In the genomic region with DNA sequence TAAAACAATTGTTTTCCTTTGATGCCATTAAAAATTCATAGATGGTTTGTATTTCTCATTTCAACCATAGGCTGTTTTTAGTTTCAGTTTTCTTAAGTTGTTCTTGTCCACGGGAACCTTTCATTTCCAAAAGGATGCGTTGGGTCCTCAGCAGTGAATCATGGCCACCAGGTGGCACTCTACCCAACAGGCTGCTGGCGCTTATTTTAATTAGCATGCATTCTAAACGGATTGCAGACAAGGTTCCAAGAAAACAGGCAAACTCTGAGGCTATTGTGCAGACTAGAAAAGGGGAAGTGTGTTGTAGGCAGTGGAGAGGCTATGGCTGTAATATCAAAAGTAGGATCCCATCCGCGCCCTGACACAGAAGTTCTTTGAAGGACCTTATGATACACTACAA, we compare ENCODE assay signal across 8 mouse cellular contexts.
DNase-seq lines count a peak whose midpoint lies in the region; ATAC-seq and TF ChIP-seq lines count a peak whose summit lies in the region.

No protein-coding gene starts in this region.

- H3K9me3 ChIP-seq in hindbrain, embryonic 14.5 days (ENCODE audit: control insufficient read depth, low read length): no peaks in the 10 kb centered on the region
- H3K9me3 ChIP-seq in hindbrain, embryonic 16.5 days (ENCODE audit: control insufficient read depth, low read length): no peaks in the 10 kb centered on the region

- no peaks in the 10 kb centered on the region for H3K4me1 ChIP-seq in hindbrain, embryonic 14.5 days (replicated peaks; ENCODE audit: control insufficient read depth, insufficient read depth, low read length)
- no peaks in the 10 kb centered on the region for H3K4me1 ChIP-seq in hindbrain, embryonic 16.5 days (ENCODE audit: control insufficient read depth, insufficient read depth, low read depth, low read length)
- H3K4me1 ChIP-seq in testis, adult 2 months (ENCODE audit: control insufficient read depth, insufficient read depth, low read length): no peaks in the 10 kb centered on the region; the same call in 1 of the 2 replicates

- TF ChIP-seq POLR2A in testis, adult 2 months (IDR thresholded peaks at IDR 0.05; ENCODE audit: control insufficient read depth, low read depth, low read length): no peak

- WGBS in hindbrain, embryonic 14.5 days: 42% methylated on average over 6 of the region's 6 CpGs
- WGBS in hindbrain, embryonic 16.5 days: 48% methylated on average over 6 of the region's 6 CpGs

- peak; percentile 39; the same call in 1 of the 2 replicates for TF ChIP-seq CTCF in testis, adult 2 months (IDR thresholded peaks at IDR 0.05; ENCODE audit: control insufficient read depth, insufficient read depth, insufficient replicate concordance, low read depth, low read length)

- H3K4me3 ChIP-seq in hindbrain, embryonic 14.5 days (replicated peaks; ENCODE audit: low read length): no peak overlapping the region
- H3K4me3 ChIP-seq in hindbrain, embryonic 16.5 days (ENCODE audit: low read length): no peak overlapping the region
- no peak overlapping the region for H3K4me3 ChIP-seq in testis, adult 2 months (ENCODE audit: control insufficient read depth, low read depth, low read length)

- no peaks in the 10 kb centered on the region for H3K36me3 ChIP-seq in hindbrain, embryonic 14.5 days (replicated peaks; ENCODE audit: control insufficient read depth, insufficient read depth)
- no peaks in the 10 kb centered on the region for H3K36me3 ChIP-seq in hindbrain, embryonic 16.5 days (ENCODE audit: control insufficient read depth, insufficient read depth, low read length)
- H3K36me3 ChIP-seq in testis, adult 2 months (ENCODE audit: control insufficient read depth, insufficient read depth, low read length): no peaks in the 10 kb centered on the region

- H3K27ac ChIP-seq in hindbrain, embryonic 14.5 days: no peak overlapping the region
- no peak overlapping the region for H3K27ac ChIP-seq in hindbrain, embryonic 16.5 days (ENCODE audit: low read depth, low read length)
- no peak overlapping the region for H3K27ac ChIP-seq in testis, adult 2 months (ENCODE audit: control insufficient read depth, insufficient read depth, low read depth, low read length)

- no peak overlapping the region for H3K9ac ChIP-seq in hindbrain, embryonic 14.5 days
- H3K9ac ChIP-seq in hindbrain, embryonic 16.5 days (ENCODE audit: low read depth, low read length): no peak overlapping the region

- no peak for ATAC-seq in hindbrain, embryonic 14.5 days (ENCODE audit: low FRiP score)
- no peak for ATAC-seq in hindbrain, embryonic 16.5 days

- no peaks in the 10 kb centered on the region for H3K27me3 ChIP-seq in hindbrain, embryonic 14.5 days (ENCODE audit: control insufficient read depth, insufficient read depth, low read length)
- H3K27me3 ChIP-seq in hindbrain, embryonic 16.5 days (replicated peaks; ENCODE audit: control insufficient read depth, insufficient read depth, low read length): no peaks in the 10 kb centered on the region
- no peaks in the 10 kb centered on the region for H3K27me3 ChIP-seq in testis, adult 2 months (ENCODE audit: control insufficient read depth, insufficient read depth, low read length)

- no peak overlapping the region for H3K4me2 ChIP-seq in hindbrain, embryonic 14.5 days (replicated peaks)
- H3K4me2 ChIP-seq in hindbrain, embryonic 16.5 days (ENCODE audit: low read length): no peak overlapping the region

- peak; percentile 66 for DNase-seq in hindbrain, embryonic 14.5 days (ENCODE audit: low spot score)
- peak; percentile 29 for DNase-seq in T-cell, adult 2 months (ENCODE audit: low spot score)
- DNase-seq in cerebellum, postnatal 14 days: peak; percentile 80 to 84
- DNase-seq in gastrocnemius, adult 8-10 months (ENCODE audit: low spot score in 2 of 2): peak; percentile 6 to 10
- peak; percentile 47 for DNase-seq in layer of hippocampus, adult 9-11 months
- DNase-seq in lung, postnatal 36 days: peak; percentile 65

Comparison
In these comparisons a context has a peak if more than half of its experiments do, and no peak if none do; other contexts are left out.
1. DNase-seq: peak in every context shown above with its lines; median percentile 82 in cerebellum, postnatal 14 days; 66 in hindbrain, embryonic 14.5 days; 65 in lung, postnatal 36 days; 47 in layer of hippocampus, adult 9-11 months; 29 in T-cell, adult 2 months; 8 in gastrocnemius, adult 8-10 months.